Comparison of ENCODE assay signal across 9 mouse cellular contexts in the genomic region with DNA sequence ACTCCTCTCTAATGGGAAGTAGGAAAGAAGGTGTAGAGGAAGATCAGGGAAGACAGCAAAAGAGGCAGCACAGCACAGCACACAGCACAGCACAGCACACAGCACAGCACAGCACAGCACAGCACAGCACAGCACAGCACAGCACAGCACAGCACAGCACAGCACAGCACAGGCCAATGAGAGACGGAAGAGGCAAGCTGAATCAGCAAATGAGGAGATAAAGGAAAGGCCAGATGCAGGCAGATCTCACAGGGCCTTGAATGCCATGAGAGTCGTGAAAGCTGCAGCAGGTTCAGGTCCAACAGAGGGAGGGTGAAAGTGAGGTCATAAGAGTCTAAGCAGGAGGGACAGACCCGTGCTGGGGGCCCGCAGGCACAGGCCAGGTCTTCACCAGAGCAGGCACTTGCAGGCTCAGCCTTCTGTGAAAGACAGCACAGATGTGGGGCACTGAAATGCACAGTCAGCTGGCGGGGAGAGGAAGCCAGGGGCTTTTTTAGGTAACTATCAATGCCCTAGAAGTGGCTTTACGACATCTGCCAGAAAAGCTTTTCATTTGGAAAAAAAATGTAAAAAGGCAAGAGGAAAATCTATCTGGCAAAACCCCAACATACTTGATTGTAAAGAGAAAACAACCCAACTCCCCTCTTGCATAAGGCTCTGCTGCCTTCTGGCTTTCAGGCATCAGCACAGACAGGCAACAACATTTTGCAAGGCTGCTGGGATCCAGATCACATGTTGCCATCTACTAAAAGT.
DNase-seq lines count a peak whose midpoint lies in the region; ATAC-seq lines count a peak whose summit lies in the region.
"Had no signal": no experiment of that assay in that cellular context is flagged by ENCODE, and none has a peak within 500 bp of the region (broad histone marks: within the 10 kb centered on the region; RNA-seq: fewer than 3 reads in every experiment).

No protein-coding gene starts in this region.

- intact Hi-C loops in left cerebral cortex, postnatal 36 days (cut with DNase I) = no loop called here

- H3K4me2 ChIP-seq in hindbrain, embryonic 14.5 days (replicated peaks) = no peak overlapping the region
- no peak overlapping the region for H3K4me2 ChIP-seq in hindbrain, embryonic 16.5 days (ENCODE audit: low read length)
- H3K4me2 ChIP-seq in hindbrain, embryonic 13.5 days = no peak overlapping the region

- peak; percentile 24; the same call in 1 of the 2 replicates for ATAC-seq in hindbrain, embryonic 14.5 days (ENCODE audit: low FRiP score)
- ATAC-seq in hindbrain, embryonic 16.5 days = no peak
- no peak for ATAC-seq in cerebellum, adult (ENCODE audit: insufficient number of reproducible peaks, low FRiP score, low TSS enrichment)
- no peak for ATAC-seq in hindbrain, embryonic 13.5 days (ENCODE audit: low FRiP score)

- no peaks in the 10 kb centered on the region for H3K27me3 ChIP-seq in hindbrain, embryonic 14.5 days (ENCODE audit: control insufficient read depth, insufficient read depth, low read length)
- H3K27me3 ChIP-seq in hindbrain, embryonic 16.5 days (replicated peaks; ENCODE audit: control insufficient read depth, insufficient read depth, low read length) = no peaks in the 10 kb centered on the region
- no peaks in the 10 kb centered on the region for H3K27me3 ChIP-seq in hindbrain, embryonic 13.5 days

- H3K36me3 ChIP-seq in hindbrain, embryonic 14.5 days (replicated peaks; ENCODE audit: control insufficient read depth, insufficient read depth) = no peaks in the 10 kb centered on the region
- no peaks in the 10 kb centered on the region for H3K36me3 ChIP-seq in hindbrain, embryonic 16.5 days (ENCODE audit: control insufficient read depth, insufficient read depth, low read length)
- no peaks in the 10 kb centered on the region for H3K36me3 ChIP-seq in hindbrain, embryonic 13.5 days

- no peak overlapping the region for H3K9ac ChIP-seq in hindbrain, embryonic 14.5 days
- H3K9ac ChIP-seq in hindbrain, embryonic 16.5 days (ENCODE audit: low read depth, low read length) = no peak overlapping the region
- no peak overlapping the region for H3K9ac ChIP-seq in hindbrain, embryonic 13.5 days

- H3K4me1 ChIP-seq in hindbrain, embryonic 14.5 days (replicated peaks; ENCODE audit: control insufficient read depth, insufficient read depth, low read length) = 0 out of 2 replicates have a peak, but pooled peaks cover 2% of the 10 kb centered on the region
- no peaks in the 10 kb centered on the region for H3K4me1 ChIP-seq in hindbrain, embryonic 16.5 days (ENCODE audit: control insufficient read depth, insufficient read depth, low read depth, low read length)
- H3K4me1 ChIP-seq in hindbrain, embryonic 13.5 days (replicated peaks) = peaks cover 15% of the 10 kb centered on the region

- no peak overlapping the region for H3K27ac ChIP-seq in hindbrain, embryonic 14.5 days
- H3K27ac ChIP-seq in hindbrain, embryonic 16.5 days (ENCODE audit: low read depth, low read length) = no peak overlapping the region
- H3K27ac ChIP-seq in hindbrain, embryonic 13.5 days = no peak overlapping the region

- H3K4me3 ChIP-seq in hindbrain, embryonic 14.5 days (replicated peaks; ENCODE audit: low read length) = no peak overlapping the region
- no peak overlapping the region for H3K4me3 ChIP-seq in hindbrain, embryonic 16.5 days (ENCODE audit: low read length)
- no peak overlapping the region for H3K4me3 ChIP-seq in hindbrain, embryonic 13.5 days

- DNase-seq in hindbrain, embryonic 14.5 days (ENCODE audit: low spot score) = no peak
- peak; percentile 39 for DNase-seq in 3T3-L1 (ENCODE audit: low read depth, low spot score)
- DNase-seq in brain, embryonic 18.5 days (ENCODE audit: low read depth, low spot score) = peak; percentile 10
- DNase-seq in left cerebral cortex, postnatal 36 days (ENCODE audit: low spot score in 2 of 2) = peak; percentile 25 to 26
- DNase-seq in spleen, postnatal 14 days (ENCODE audit: low spot score in 2 of 2) = no peak
- DNase-seq: kidney, postnatal 36 days had no signal

- 50% methylated on average over 6 of the region's 6 CpGs for WGBS in hindbrain, embryonic 14.5 days
- 41% methylated on average over 6 of the region's 6 CpGs for WGBS in hindbrain, embryonic 16.5 days
- 58% methylated on average over 6 of the region's 6 CpGs for WGBS in hindbrain, embryonic 13.5 days

- H3K9me3 ChIP-seq in hindbrain, embryonic 14.5 days (ENCODE audit: control insufficient read depth, low read length) = no peaks in the 10 kb centered on the region
- H3K9me3 ChIP-seq in hindbrain, embryonic 16.5 days (ENCODE audit: control insufficient read depth, low read length) = no peaks in the 10 kb centered on the region
- H3K9me3 ChIP-seq in hindbrain, embryonic 13.5 days = no peaks in the 10 kb centered on the region

Comparison
In these comparisons a context has a peak if more than half of its experiments do, and no peak if none do; other contexts are left out.
1. DNase-seq: peak in 3T3-L1 (single experiment), brain, embryonic 18.5 days (single experiment) and left cerebral cortex, postnatal 36 days (2 of 2); none in hindbrain, embryonic 14.5 days (single experiment) and spleen, postnatal 14 days (0 of 2).